Mouse (Mus musculus) thymus, adult 2 months (tissue): ENCODE measurements at regions not wholly inside any gene's neighbourhood (a gene's known extent, or its start where the extent isn't known, plus 50 kb on each side); places are given as distances from the start of the nearest gene placed in this dataset.

ENCODE experiments used
- CTCF ChIP-seq: fragments of 200-500 bp; IDR thresholded peaks from 2 replicates; pipeline ENCODE4 v1.5.1; 2012; ENCODE audit warnings: mild to moderate bottlenecking, control low read depth, low read length, moderate library complexity, borderline replicate concordance; ENCODE audit not compliant: control insufficient read depth, poor library complexity, insufficient read depth; ENCODE audit errors: extremely low read depth
- POLR2A ChIP-seq: fragments of 200-500 bp; IDR thresholded peaks from 2 replicates; pipeline ENCODE4 v1.6.1; 2012; ENCODE audit warnings: mild to moderate bottlenecking, low read length, control low read depth, moderate library complexity; ENCODE audit not compliant: control insufficient read depth, poor library complexity, insufficient read depth; ENCODE audit errors: extremely low read depth

DNA sequence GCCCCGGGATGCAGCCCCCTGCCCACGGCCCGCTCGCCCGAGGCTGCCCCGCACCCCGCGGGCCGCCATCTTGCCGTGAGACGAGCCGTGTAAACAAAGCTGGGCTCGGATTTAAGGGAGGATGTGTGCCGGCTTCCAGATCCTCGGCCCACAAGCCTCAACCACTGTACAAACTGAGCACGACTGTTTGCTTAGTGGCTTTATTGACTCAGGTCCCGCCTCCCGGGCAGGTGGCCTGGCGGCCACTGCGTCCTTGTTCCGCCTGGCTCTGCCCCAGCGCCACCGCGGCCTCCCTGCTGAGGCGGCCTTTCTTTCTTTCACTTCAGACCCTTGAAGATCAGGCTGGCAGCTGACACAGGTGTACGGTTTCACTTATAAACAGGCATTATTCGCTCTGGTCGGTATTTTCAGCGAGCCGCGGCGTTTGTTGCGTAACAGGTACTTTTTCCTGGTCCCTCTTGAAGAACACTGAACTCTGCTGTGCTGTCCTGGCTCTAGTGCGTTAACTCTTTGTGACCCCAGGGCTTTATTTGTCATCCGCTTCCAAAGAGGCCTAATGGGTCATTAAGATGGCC is 128.1 kb upstream of the Zfp706 start:
- no peak for TF ChIP-seq POLR2A
- TF ChIP-seq CTCF, result no peak
